Mouse (Mus musculus) liver, embryonic 14.5 days (tissue): ENCODE data around the gene Tmem106c.

Experiments used
- CTCF ChIP-seq: IDR thresholded peaks from 2 replicates; pipeline ENCODE4 v1.5.1; 2016; ENCODE audit warnings: antibody characterized with exemption, low read depth, control low read depth
- EP300 ChIP-seq: IDR thresholded peaks from 2 replicates; pipeline ENCODE4 v1.6.1; 2016; ENCODE audit warnings: antibody characterized with exemption, low read depth

DNA sequence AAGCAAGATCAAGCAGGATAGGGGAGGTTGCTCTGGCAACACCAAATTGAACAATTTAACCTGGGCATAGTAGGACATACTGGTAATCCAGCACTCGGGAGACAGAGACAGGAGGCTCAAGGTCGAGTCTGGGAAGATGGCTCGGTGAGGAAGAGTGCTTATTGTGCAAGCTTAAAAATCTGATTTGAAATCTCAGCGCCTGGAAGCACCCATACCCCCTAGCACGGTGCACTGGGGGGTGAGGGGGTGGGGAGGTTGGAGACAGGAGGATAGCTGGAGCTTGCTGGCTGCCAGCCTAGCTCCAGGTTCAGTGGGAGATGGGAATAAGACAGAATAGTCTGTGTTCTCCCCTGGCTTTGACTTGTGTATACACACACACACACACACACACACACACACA lies 43.7 kb upstream of the Tmem106c start:
- no peak for TF ChIP-seq EP300
- no peak for TF ChIP-seq CTCF
